Mouse (Mus musculus): ENCODE results near the gene Mblac2. TPM values are rescaled to one million over a fixed set of nuclear protein-coding genes. Genes with fewer than 3 reads are reported as not detected.

Gene Mblac2
- total and polyA plus RNA-seq, 3 experiments, result 0.58 to 1.2 TPM; not detected in 1

DNA sequence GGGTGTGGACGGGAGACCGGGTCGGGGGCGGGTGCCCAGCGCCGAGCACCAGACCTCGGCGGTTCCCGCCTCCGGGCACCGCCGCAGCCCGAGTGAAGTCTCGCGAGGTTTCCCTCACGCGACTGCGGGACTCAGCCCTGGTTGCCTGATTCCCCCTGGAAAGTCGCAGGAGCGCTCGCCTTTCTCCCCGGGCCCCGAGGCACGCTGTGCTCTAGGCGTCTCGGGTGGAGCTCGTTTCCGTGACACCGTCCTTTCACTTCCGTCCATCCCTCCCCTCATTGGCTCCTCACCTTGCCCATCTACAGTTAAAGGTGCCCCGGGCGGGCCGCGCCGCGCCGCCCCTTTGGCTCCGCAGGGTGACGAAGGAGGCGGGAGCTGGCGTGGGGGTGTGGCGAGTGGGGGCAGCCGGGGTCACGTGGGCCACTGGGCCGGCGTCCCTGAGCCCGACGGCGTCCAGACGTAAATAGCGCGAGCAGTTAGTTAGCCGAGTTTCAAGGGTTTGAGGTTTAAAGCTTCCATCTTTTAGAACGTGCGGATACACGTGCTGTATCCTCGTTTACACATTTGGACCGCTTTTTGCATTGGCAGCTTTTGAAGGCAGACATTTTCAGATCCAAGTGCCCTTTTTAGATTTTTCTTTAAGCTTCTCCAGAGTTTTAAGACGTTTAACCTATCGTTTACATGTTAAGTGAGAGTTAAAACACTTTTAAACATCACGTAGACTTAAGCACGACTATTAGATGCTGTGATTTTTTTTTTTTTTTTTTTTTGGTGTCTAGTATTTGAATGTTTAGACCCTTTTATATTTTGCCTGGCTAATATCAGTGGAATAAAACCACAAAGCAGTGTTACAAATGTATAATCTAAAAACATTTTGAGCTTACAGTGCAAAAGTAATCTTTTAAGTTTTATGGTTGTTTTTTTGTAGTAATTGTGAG is 72.5 kb downstream of the Mblac2 start (continued):
- TF ChIP-seq MYC (IDR thresholded peaks at IDR 0.05; ENCODE audit: low read depth, low read length) (peak; percentile 99), MAFK (IDR thresholded peaks at IDR 0.05; ENCODE audit: borderline replicate concordance, low read depth, low read length) (no peak), GATA1 (IDR thresholded peaks at IDR 0.05; ENCODE audit: low read depth, low read length) (no peak), MXI1 (IDR thresholded peaks at IDR 0.05; ENCODE audit: low read depth, low read length) (peak; percentile 95), TCF12 (IDR thresholded peaks at IDR 0.05; ENCODE audit: low read depth, low read length) (peak; percentile 15), MAZ (IDR thresholded peaks at IDR 0.05; ENCODE audit: low read depth, low read length) (0 out of 2 replicates have a peak, but pooled peaks have one; percentile 18), ZNF384 (IDR thresholded peaks at IDR 0.05; ENCODE audit: low read depth, low read length) (peak; percentile 54; the same call in 1 of the 2 replicates), MAX (IDR thresholded peaks at IDR 0.05; ENCODE audit: low read length) (peak; percentile 99), EP300 (IDR thresholded peaks at IDR 0.05; ENCODE audit: low read depth in 1 of 2, low read length in 2 of 2) (peak in 1 of 2 experiments; percentile 3; a peak in 1 of 4 replicates), RAD21 (IDR thresholded peaks at IDR 0.05; ENCODE audit: low read depth, low read length) (no peak), ZMIZ1 (IDR thresholded peaks at IDR 0.05; ENCODE audit: low read depth, low read length) (peak; percentile 74; the same call in 1 of the 2 replicates)

DNA sequence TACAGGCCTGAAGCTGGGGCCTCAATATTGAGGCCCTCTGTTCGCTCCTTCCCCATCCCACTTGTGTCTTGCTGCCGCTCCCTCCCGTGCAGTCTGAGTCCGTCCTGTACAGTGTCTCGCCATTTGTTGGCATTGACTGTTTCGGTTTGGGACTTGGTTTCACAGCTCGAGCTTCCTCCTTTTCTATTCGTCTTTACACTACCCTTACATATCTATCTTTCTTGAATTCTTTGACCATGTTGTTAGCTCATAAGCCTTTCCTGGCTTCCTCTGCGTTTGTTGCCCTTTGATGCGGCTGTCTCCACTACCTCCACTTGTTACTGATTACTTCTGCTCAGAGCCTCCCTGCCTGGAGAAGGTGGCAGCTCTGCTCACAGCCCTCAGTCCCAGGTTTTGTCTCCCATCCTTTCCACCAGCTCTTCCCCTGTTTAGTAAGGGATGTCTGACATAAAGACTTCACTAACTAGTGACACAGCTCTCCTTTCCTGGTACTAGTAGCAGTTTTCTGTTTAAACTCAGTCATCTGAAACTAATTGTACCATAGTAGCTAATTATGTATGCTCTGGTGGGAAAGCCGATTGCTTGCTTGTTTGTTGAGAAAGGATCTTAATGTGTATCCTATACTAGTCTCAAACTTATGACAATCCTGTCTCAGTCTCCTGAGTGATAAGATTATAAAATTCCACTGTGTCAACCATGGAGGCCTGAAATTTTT is 74.8 kb downstream of the Mblac2 start:
- no peak overlapping the region for H3K4me3 ChIP-seq (ENCODE audit: control insufficient read depth in 1 of 2, insufficient read depth in 1 of 2, low read depth in 2 of 2, low read length in 2 of 2)
- H3K27ac ChIP-seq (ENCODE audit: control insufficient read depth, low read depth, low read length), result no peak overlapping the region
- no peak for DNase-seq (ENCODE audit: low read depth, low spot score)
- peaks cover 0 to 5% of the 10 kb centered on the region in 2 experiments; a peak in 2 of 4 replicates for H3K4me1 ChIP-seq (ENCODE audit: control insufficient read depth in 1 of 2, insufficient read depth in 2 of 2, low read length in 2 of 2)
- TF ChIP-seq TCF12 (IDR thresholded peaks at IDR 0.05; ENCODE audit: low read depth, low read length), result no peak
- TF ChIP-seq ELF1 (IDR thresholded peaks at IDR 0.05; ENCODE audit: low read depth, low read length), result no peak
- no peak for TF ChIP-seq POLR2A (IDR thresholded peaks at IDR 0.05; ENCODE audit: control insufficient read depth in 1 of 2, insufficient read depth in 1 of 2, low read depth in 1 of 2, low read length in 2 of 2, poor library complexity in 1 of 2)
- no peak for TF ChIP-seq RCOR1 (IDR thresholded peaks at IDR 0.05; ENCODE audit: low read depth, low read length)
- no peak for TF ChIP-seq TBP (IDR thresholded peaks at IDR 0.05; ENCODE audit: low read depth, low read length)
- TF ChIP-seq MAX (IDR thresholded peaks at IDR 0.05; ENCODE audit: low read length), result no peak
- TF ChIP-seq UBTF (IDR thresholded peaks at IDR 0.05; ENCODE audit: borderline replicate concordance, insufficient read depth, low read depth, low read length), result no peak
- no peak for TF ChIP-seq BHLHE40 (IDR thresholded peaks at IDR 0.05; ENCODE audit: borderline replicate concordance, low read depth, low read length)
- no peak for TF ChIP-seq MXI1 (IDR thresholded peaks at IDR 0.05; ENCODE audit: low read depth, low read length)
- TF ChIP-seq POLR2AphosphoS5 (IDR thresholded peaks at IDR 0.05; ENCODE audit: borderline replicate concordance, low read depth, low read length), result no peak
- no peak for TF ChIP-seq ZNF384 (IDR thresholded peaks at IDR 0.05; ENCODE audit: low read depth, low read length)
- no peak for TF ChIP-seq ZMIZ1 (IDR thresholded peaks at IDR 0.05; ENCODE audit: low read depth, low read length)
- H3K36me3 ChIP-seq (ENCODE audit: control insufficient read depth in 1 of 2, insufficient read depth in 2 of 2, low read length in 2 of 2), result peaks cover 4 to 13% of the 10 kb centered on the region in 2 experiments; a peak in 3 of 4 replicates
- no peak overlapping the region for H3K9ac ChIP-seq (ENCODE audit: control insufficient read depth, low read depth, low read length, poor library complexity, severe bottlenecking)
- no peaks in the 10 kb centered on the region for H3K9me3 ChIP-seq (replicated peaks; ENCODE audit: insufficient read depth, low read length)
- H3K79me2 ChIP-seq (ENCODE audit: control insufficient read depth, insufficient read depth, low read length, poor library complexity), result peaks cover 14% of the 10 kb centered on the region
- H3K27me3 ChIP-seq (ENCODE audit: control insufficient read depth in 1 of 2, insufficient read depth in 2 of 2, low read length in 2 of 2), result no peaks in the 10 kb centered on the region
